ENCODE assay signal across 9 mouse cellular contexts in the genomic region with DNA sequence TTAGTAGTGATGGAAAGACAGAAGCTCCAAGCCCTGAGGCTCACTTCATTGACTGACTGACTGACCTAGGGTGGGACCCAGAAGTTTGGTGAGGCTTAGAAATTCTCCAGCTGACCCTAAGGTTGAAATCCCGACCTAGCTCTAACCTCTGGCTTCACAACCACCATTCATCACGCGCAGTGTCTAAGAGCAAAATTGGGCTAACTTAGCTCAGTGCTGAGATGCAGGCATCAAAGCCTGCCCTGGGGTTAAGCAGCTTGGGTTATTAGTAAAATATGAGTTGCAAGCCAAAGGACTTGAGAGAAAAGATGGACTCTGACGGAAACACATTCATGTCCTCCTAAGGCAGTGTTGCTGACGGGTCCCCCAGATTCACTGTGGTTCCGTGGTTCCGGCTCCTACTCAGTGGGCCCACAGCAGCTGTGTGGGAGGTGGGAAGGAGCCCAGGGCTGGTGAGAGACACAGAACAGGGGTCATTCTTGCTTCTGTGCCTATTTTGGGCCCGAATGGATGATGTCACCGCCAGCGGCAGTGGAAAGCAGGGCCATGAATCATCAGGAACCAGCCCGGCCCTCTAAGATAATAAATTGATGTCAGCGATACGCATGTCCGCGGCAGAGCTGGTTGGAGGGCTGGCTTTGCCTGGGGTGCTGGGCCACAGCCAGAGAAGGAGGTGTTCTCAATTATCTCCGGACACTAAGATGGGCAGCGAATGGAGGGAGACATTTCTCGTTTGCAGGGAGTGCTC.
DNase-seq lines count a peak whose midpoint lies in the region; ATAC-seq and TF ChIP-seq lines count a peak whose summit lies in the region.
"Had no signal": no experiment of that assay in that cellular context is flagged by ENCODE, and none has a peak within 500 bp of the region (broad histone marks: within the 10 kb centered on the region; RNA-seq: fewer than 3 reads in every experiment).

No protein-coding gene starts in this region.

- 72% methylated on average over 18 of the region's 18 CpGs for WGBS in forebrain, embryonic 12.5 days
- WGBS in forebrain, embryonic 14.5 days: 60% methylated on average over 18 of the region's 18 CpGs
- WGBS in intestine, embryonic 16.5 days: 43% methylated on average over 18 of the region's 18 CpGs
- WGBS in liver, postnatal 0 days (ENCODE audit: insufficient replicate concordance): 70% methylated on average over 18 of the region's 18 CpGs

- no peaks in the 10 kb centered on the region for H3K27me3 ChIP-seq in forebrain, embryonic 12.5 days
- no peaks in the 10 kb centered on the region for H3K27me3 ChIP-seq in forebrain, embryonic 14.5 days (replicated peaks; ENCODE audit: control insufficient read depth, insufficient read depth, low read length)
- no peaks in the 10 kb centered on the region for H3K27me3 ChIP-seq in intestine, embryonic 16.5 days (replicated peaks; ENCODE audit: control insufficient read depth, insufficient read depth, low read length)
- H3K27me3 ChIP-seq in liver, postnatal 0 days (ENCODE audit: insufficient read depth, low read length): no peaks in the 10 kb centered on the region

- H3K36me3 ChIP-seq in forebrain, embryonic 12.5 days (replicated peaks): 0 out of 2 replicates have a peak, but pooled peaks cover 5% of the 10 kb centered on the region
- 0 out of 2 replicates have a peak, but pooled peaks cover 4% of the 10 kb centered on the region for H3K36me3 ChIP-seq in forebrain, embryonic 14.5 days (ENCODE audit: control insufficient read depth, insufficient read depth, low read length)
- no peaks in the 10 kb centered on the region for H3K36me3 ChIP-seq in intestine, embryonic 16.5 days (ENCODE audit: control insufficient read depth, insufficient read depth, low read length)
- H3K36me3 ChIP-seq in liver, postnatal 0 days (replicated peaks; ENCODE audit: insufficient read depth, low read length): no peaks in the 10 kb centered on the region

- DNase-seq in forebrain, embryonic 14.5 days (ENCODE audit: low spot score): no peak
- DNase-seq in adipocyte (ENCODE audit: low spot score): peak; percentile 34
- DNase-seq in heart, adult 11 months: peak; percentile 98
- peak; percentile 74 for DNase-seq in lung, postnatal 36 days
- DNase-seq in urinary bladder, adult 2 months (ENCODE audit: low spot score): peak; percentile 53
- DNase-seq in liver, postnatal 0 days: no peak

- no peak for ATAC-seq in forebrain, embryonic 12.5 days (ENCODE audit: low FRiP score)
- no peak for ATAC-seq in forebrain, embryonic 14.5 days
- ATAC-seq in intestine, embryonic 16.5 days: no peak; the same call in 1 of the 2 replicates
- ATAC-seq in liver, postnatal 0 days: no peak

- H3K9ac ChIP-seq in forebrain, embryonic 12.5 days: no peak overlapping the region
- H3K9ac ChIP-seq in forebrain, embryonic 14.5 days (ENCODE audit: low read length): no peak overlapping the region
- peak overlapping the region; percentile 24; the same call in 1 of the 2 replicates for H3K9ac ChIP-seq in intestine, embryonic 16.5 days (ENCODE audit: low read depth, low read length)
- no peak overlapping the region for H3K9ac ChIP-seq in liver, postnatal 0 days (replicated peaks)

- H3K9me3 ChIP-seq in forebrain, embryonic 12.5 days: no peaks in the 10 kb centered on the region
- no peaks in the 10 kb centered on the region for H3K9me3 ChIP-seq in forebrain, embryonic 14.5 days (replicated peaks; ENCODE audit: control insufficient read depth, low read length)
- no peaks in the 10 kb centered on the region for H3K9me3 ChIP-seq in intestine, embryonic 16.5 days (ENCODE audit: control insufficient read depth, low read length)
- H3K9me3 ChIP-seq in liver, postnatal 0 days (ENCODE audit: low read length): no peaks in the 10 kb centered on the region
- H3K9me3 ChIP-seq: G1E had no signal

- H3K4me1 ChIP-seq in forebrain, embryonic 12.5 days: peaks cover 69% of the 10 kb centered on the region
- H3K4me1 ChIP-seq in forebrain, embryonic 14.5 days (ENCODE audit: control insufficient read depth, insufficient read depth, low read length): peaks cover 41% of the 10 kb centered on the region
- H3K4me1 ChIP-seq in intestine, embryonic 16.5 days (ENCODE audit: control insufficient read depth, insufficient read depth, low read length): peaks cover 33% of the 10 kb centered on the region
- no peaks in the 10 kb centered on the region; the same call in 1 of the 2 replicates for H3K4me1 ChIP-seq in liver, postnatal 0 days (ENCODE audit: insufficient read depth)

- no peak for TF ChIP-seq EP300 in liver, postnatal 0 days (IDR thresholded peaks at IDR 0.05; ENCODE audit: low read depth)

- H3K27ac ChIP-seq in forebrain, embryonic 12.5 days: peak overlapping the region; percentile 54; the same call in 1 of the 2 replicates
- no peak overlapping the region for H3K27ac ChIP-seq in forebrain, embryonic 14.5 days (ENCODE audit: low read depth, low read length)
- H3K27ac ChIP-seq in intestine, embryonic 16.5 days (ENCODE audit: low read length): peak overlapping the region; percentile 49
- H3K27ac ChIP-seq in liver, postnatal 0 days (ENCODE audit: low read depth): no peak overlapping the region

- no peak overlapping the region for H3K4me3 ChIP-seq in forebrain, embryonic 12.5 days (replicated peaks)
- no peak overlapping the region for H3K4me3 ChIP-seq in forebrain, embryonic 14.5 days (ENCODE audit: low read depth, low read length)
- H3K4me3 ChIP-seq in intestine, embryonic 16.5 days (ENCODE audit: low read length): no peak overlapping the region
- no peak overlapping the region for H3K4me3 ChIP-seq in liver, postnatal 0 days (ENCODE audit: low read depth, low read length)

- H3K4me2 ChIP-seq in forebrain, embryonic 12.5 days: no peak overlapping the region
- H3K4me2 ChIP-seq in forebrain, embryonic 14.5 days (ENCODE audit: low read length): no peak overlapping the region
- no peak overlapping the region for H3K4me2 ChIP-seq in intestine, embryonic 16.5 days (ENCODE audit: low read depth, low read length)
- H3K4me2 ChIP-seq in liver, postnatal 0 days (ENCODE audit: low read depth, low read length): no peak overlapping the region

- TF ChIP-seq CTCF in liver, postnatal 0 days (IDR thresholded peaks at IDR 0.05; ENCODE audit: low read depth): no peak

Comparison
In these comparisons a context has a peak if more than half of its experiments do, and no peak if none do; other contexts are left out.
1. H3K27ac ChIP-seq: peak in forebrain, embryonic 12.5 days (single experiment) and intestine, embryonic 16.5 days (single experiment); none in forebrain, embryonic 14.5 days (single experiment) and liver, postnatal 0 days (single experiment).
2. DNase-seq: peak in adipocyte (single experiment), heart, adult 11 months (single experiment), lung, postnatal 36 days (single experiment) and urinary bladder, adult 2 months (single experiment); none in forebrain, embryonic 14.5 days (single experiment) and liver, postnatal 0 days (single experiment).